Mouse (Mus musculus): ENCODE data around the gene Enah.

Enah gene

GRCm38 (mm10) chr1:181963351-181963750 lies 56.4 kb downstream of the Enah start:
- DNase-seq (ENCODE audit: low spot score), result no peak

GRCm38 (mm10) chr1:181960383-181960782 lies 59.4 kb downstream of the Enah start:
- DNase-seq (ENCODE audit: low spot score), result no peak

GRCm38 (mm10) chr1:181958392-181958791 lies 61.4 kb downstream of the Enah start:
- DNase-seq (ENCODE audit: low spot score), result no peak

- no peak for DNase-seq (ENCODE audit: low spot score)
Measured at GRCm38 (mm10) chr1:181957736-181958135, 62.1 kb downstream of the Enah start.

- DNase-seq (ENCODE audit: low spot score), result no peak
Measured at GRCm38 (mm10) chr1:181953547-181953946, 66.2 kb downstream of the Enah start.

- DNase-seq (ENCODE audit: low spot score), result no peak
Measured at GRCm38 (mm10) chr1:181951266-181951665, 68.5 kb downstream of the Enah start.

GRCm38 (mm10) chr1:181950721-181951120 lies 69.1 kb downstream of the Enah start:
- DNase-seq (ENCODE audit: low spot score), result no peak

GRCm38 (mm10) chr1:181948191-181948590 lies 71.6 kb downstream of the Enah start:
- no peak for DNase-seq (ENCODE audit: low spot score)

- no peak for DNase-seq (ENCODE audit: low spot score)
Measured at GRCm38 (mm10) chr1:181937064-181937463, 82.7 kb downstream of the Enah start.

- no peak for DNase-seq (ENCODE audit: low spot score)
Measured at GRCm38 (mm10) chr1:181928388-181928787, 91.4 kb downstream of the Enah start.

GRCm38 (mm10) chr1:181923384-181923783 lies 96.4 kb downstream of the Enah start:
- DNase-seq (ENCODE audit: low spot score), result peak; percentile 13

- peak; percentile 14 for DNase-seq (ENCODE audit: low spot score)
Measured at GRCm38 (mm10) chr1:181921580-181922494, 98.0 kb downstream of the Enah start.

- no peak for DNase-seq (ENCODE audit: low spot score)
Measured at GRCm38 (mm10) chr1:181911841-181912240, 107.9 kb downstream of the Enah start.

GRCm38 (mm10) chr1:181901706-181902373 lies 118.0 kb downstream of the Enah start:
- no peak for DNase-seq (ENCODE audit: low spot score)

GRCm38 (mm10) chr1:181900846-181901245 lies 118.9 kb downstream of the Enah start:
- DNase-seq (ENCODE audit: low spot score), result no peak

GRCm38 (mm10) chr1:181898961-181899360 lies 120.8 kb downstream of the Enah start:
- no peak for DNase-seq (ENCODE audit: low spot score)

GRCm38 (mm10) chr1:181896991-181897390 lies 122.8 kb downstream of the Enah start:
- no peak for DNase-seq (ENCODE audit: low spot score)

- DNase-seq (ENCODE audit: low spot score), result no peak
Measured at GRCm38 (mm10) chr1:181893721-181894120, 126.1 kb downstream of the Enah start.

GRCm38 (mm10) chr1:181889670-181890069 lies 130.1 kb downstream of the Enah start:
- DNase-seq (ENCODE audit: low spot score), result no peak

GRCm38 (mm10) chr1:181888801-181889200 lies 131.0 kb downstream of the Enah start:
- DNase-seq (ENCODE audit: low spot score), result peak; percentile 75

GRCm38 (mm10) chr1:181881532-181881931 lies 138.3 kb downstream of the Enah start:
- no peak for DNase-seq (ENCODE audit: low spot score)

- DNase-seq (ENCODE audit: low spot score), result no peak
Measured at GRCm38 (mm10) chr1:181880752-181881325, 139.0 kb downstream of the Enah start.

- DNase-seq (ENCODE audit: low spot score), result no peak
Measured at GRCm38 (mm10) chr1:181878436-181878835, 141.4 kb downstream of the Enah start.

Data from c-Kit-positive CD71-positive TER-119-positive erythroid progenitor cells, embryonic 14.5 days (primary cell).